Mouse (Mus musculus): ENCODE data around the gene Flvcr1.

GRCm38 (mm10) chr1:191014271-191014670 lies 11.7 kb downstream of the Flvcr1 start:
- no peak for TF ChIP-seq EP300 (optimal IDR thresholded peaks at IDR 0.05)
- TF ChIP-seq CTCF (IDR thresholded peaks at IDR 0.05; ENCODE audit: low read depth), result no peak

Measured in stomach, postnatal 0 days (tissue).